Mouse (Mus musculus) bone marrow, adult 2 months (tissue): ENCODE measurements around the gene P2ry1. TPM values are rescaled to one million over a fixed set of nuclear protein-coding genes. Genes with fewer than 3 reads are reported as not detected.

Experiments used
- H3K27ac ChIP-seq: fragments of 200-500 bp; 2 replicates; pipeline ENCODE4 v1.5.1; 2012; ENCODE audit warnings: low read depth, mild to moderate bottlenecking, control low read depth, inconsistent platforms, low read length; ENCODE audit not compliant: control insufficient read depth, poor library complexity, insufficient read depth
- H3K4me1 ChIP-seq: fragments of 200-500 bp; 2 replicates; pipeline ENCODE4 v1.6.1; 2011; ENCODE audit warnings: low read length; ENCODE audit not compliant: control insufficient read depth, insufficient read depth
- H3K4me3 ChIP-seq: fragments of 200-500 bp; replicated peaks from 2 replicates; pipeline ENCODE3; 2011; ENCODE audit warnings: mild to moderate bottlenecking, low read depth, low read length, control low read depth; ENCODE audit not compliant: control insufficient read depth
- CTCF ChIP-seq: fragments of 200-500 bp; IDR thresholded peaks from 2 replicates; pipeline ENCODE4 v1.5.1; 2011; ENCODE audit warnings: low read length, control low read depth; ENCODE audit not compliant: control insufficient read depth, insufficient read depth
- POLR2A ChIP-seq: fragments of 200-500 bp; IDR thresholded peaks from 2 replicates; pipeline ENCODE4 v1.6.1; 2011; ENCODE audit warnings: low read depth, mild to moderate bottlenecking, control low read depth, low read length, borderline replicate concordance; ENCODE audit not compliant: control insufficient read depth
- WGBS: fragments of 180-500 bp; shearing (Covaris S2); methylation state at CpG from one replicate; pipeline ENCODE4 v1.1.7; 2018; 5-methylcytosine and 5-hydroxymethylcytosine counted together
- polyA plus RNA-seq: library from polyadenylated mRNA; stranded (reverse); fragments of >200 nt; gene quantifications from 2 replicates; pipeline ENCODE4 v1.2.4, GENCODE M21; 2011; ENCODE audit warnings: low replicate concordance; ENCODE audit not compliant: missing spikeins, insufficient read depth, insufficient read length

The P2ry1 gene
- polyA plus RNA-seq, 1 experiment = 11.0 TPM

- Histone ChIP-seq H3K27ac (no peak overlapping the region), H3K4me3 (no peak overlapping the region), H3K4me1 (no peaks in the 10 kb centered on the region)
- 77% methylated on average over 5 of the region's 5 CpGs for WGBS
- no peak for TF ChIP-seq CTCF
- no peak for TF ChIP-seq POLR2A
Measured at GRCm38 (mm10) chr3:61039916-61040315, 37.3 kb downstream of the P2ry1 start.

DNA sequence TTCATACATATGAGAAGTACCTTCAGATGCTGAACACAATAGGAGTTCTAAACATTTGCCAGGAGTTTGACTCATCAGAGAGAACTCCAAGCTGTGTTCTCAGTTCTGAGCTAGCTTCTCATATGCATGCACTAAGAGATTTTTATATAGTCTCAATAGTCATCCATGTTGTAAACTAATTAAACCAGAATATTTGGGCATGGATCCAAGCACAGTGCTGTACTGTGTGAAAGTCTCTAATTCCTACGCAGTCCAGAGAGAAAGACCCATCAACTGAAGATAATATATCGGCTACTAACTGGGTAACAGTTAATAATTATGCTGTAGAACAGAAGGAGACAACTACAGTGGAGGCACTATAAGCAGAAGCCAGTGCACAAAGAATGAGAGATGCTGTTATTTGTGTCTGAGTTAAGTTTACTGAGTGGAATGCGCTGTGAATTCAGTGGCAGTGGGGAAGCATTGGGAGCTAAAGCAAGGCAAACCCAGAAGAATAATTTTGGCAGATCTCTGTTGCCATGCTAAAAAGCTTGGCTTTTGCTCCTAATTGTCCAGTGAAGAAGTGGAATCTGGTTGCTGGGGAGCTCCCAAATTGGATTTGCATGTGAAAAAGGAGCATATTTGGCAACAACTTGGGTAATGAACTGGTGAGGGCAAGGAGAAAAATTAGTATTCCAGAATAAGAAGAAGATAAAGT is 47.5 kb downstream of the P2ry1 start:
- H3K4me3 ChIP-seq = no peak overlapping the region
- no peak overlapping the region for H3K27ac ChIP-seq
- TF ChIP-seq CTCF (no peak), POLR2A (no peak)
- H3K4me1 ChIP-seq = no peaks in the 10 kb centered on the region
- 88% methylated on average over 3 of the region's 3 CpGs for WGBS
